Mouse (Mus musculus) gastrocnemius, postnatal 4 days (tissue): ENCODE data around the gene Hsf4. TPM values are rescaled to one million over a fixed set of nuclear protein-coding genes. Genes with fewer than 3 reads are reported as not detected.

Source experiments
- DNase-seq, 2 experiments: peaks; one replicate each; pipeline ENCODE4 v3.0.0; 2021 to 2022; ENCODE audit warnings: low spot score in 2 of 2, mixed read lengths in 2 of 2
- total RNA-seq, 2 experiments: library from RNA; stranded (reverse); gene quantifications; 2 replicates each; pipeline ENCODE4 v1.2.3; 2021

The Hsf4 gene
- total RNA-seq, 2 experiments from 2014 or later, result 0.21 to 0.29 TPM

DNA sequence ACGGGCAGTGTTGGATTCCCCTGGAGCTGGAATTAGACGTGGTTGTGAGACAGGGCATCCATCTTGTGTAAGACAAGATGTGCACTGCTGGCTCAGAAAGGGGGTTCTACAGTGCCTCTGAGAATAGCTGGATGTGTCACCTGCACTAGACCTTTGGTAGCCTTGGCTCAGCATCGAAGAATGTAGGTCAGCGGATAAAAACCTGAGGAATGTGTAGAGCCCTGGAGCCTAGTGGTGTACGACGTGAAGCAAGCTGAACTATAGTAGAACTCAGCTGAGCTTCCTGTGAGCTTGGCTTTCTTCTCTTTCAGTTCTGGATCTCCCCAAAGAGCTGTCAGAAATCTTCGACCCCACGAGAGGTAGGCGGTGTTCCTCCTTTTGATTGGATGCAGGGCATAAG, 34.3 kb downstream of the Hsf4 start:
- DNase-seq, result no peak

DNA sequence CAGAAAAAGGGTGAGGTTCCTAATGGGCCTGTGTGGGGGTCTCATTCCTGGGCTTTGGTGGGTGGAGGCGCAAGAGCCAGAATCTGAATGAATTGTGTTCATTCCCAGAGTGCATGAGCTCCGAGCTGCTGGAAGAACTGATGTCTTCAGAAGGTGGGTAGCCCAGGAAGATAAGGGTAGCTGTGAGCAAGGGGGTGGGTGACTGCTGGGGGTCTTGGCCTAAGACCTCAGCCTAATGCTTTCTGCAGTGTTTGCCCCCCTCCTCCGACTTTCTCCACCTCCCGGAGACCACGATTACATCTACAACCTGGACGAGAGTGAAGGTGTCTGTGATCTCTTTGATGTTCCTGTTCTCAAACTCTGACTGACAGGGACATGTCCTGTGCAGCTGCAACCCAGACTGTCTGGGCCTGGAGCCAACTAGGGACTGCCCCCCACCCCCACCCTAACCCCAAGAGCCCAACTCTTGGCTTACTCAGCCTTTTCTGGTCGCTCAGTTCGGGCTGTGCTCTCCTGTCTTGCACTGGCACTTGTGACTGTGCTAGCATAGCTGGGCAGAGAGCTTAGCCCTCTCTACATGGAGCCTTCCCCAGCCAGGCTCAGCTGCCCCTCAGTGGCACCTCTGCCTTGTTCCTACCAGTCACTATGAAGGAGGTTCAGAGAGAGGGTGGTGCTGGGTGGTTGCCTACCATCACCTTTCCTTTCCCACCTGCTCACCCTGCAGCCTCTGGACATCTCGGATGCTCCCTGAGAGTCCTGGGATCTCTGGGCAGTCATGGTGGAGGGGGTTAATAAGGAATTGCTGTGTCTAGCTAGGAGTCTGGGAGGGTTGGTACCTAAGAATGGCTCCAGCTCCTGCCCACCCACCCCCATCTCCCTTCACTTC, 35.0 kb downstream of the Hsf4 start:
- no peak for DNase-seq

DNA sequence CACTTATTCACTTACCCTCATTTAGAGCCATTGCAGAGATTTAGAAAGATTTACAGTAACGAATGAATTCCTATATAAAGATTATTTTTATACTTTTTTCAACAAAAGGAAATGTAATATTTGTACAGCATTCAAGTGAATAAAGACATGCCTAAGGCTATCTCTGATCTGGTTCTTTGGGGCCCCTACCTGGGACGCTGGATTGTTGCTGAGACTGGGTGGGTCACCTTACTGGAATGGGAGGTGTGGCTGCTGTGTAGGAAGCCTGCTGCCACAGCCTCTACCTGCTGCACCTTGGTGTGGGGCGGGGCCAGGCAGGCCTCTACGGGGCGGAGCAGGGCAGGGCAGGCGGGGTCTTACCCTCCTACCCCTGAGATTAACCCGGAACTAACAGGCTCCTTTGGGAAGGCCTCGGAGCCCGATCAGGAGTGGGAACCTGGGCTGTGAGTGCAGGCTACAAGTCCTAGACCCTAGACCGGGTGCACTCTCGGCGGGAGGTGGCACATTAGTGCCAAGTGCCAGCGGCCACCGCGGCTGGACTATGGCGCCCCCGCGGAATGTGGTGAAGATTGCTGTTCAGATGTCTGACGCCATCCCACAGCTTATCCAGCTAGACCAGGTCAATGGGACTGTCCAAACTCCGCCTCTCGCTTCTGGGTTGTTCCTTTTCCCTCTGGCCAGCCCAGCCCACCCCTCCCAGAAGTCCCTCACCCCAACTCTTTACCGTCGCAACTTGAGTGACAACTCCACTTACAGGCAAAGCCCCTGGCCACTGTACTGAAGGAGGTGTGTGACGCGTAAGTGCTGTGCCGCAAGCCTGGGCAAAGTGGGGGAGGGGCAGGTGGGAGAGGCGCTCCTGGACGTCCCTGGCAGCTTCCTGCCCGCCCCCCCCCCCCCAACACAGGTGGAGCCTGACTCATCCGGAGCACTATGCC, 35.9 kb downstream of the Hsf4 start, which contains the start of gene Elmo3:
TSS of gene Elmo3 (plus strand) at position 391 of the 935 bp plus-strand sequence.
- no peak for DNase-seq

DNA sequence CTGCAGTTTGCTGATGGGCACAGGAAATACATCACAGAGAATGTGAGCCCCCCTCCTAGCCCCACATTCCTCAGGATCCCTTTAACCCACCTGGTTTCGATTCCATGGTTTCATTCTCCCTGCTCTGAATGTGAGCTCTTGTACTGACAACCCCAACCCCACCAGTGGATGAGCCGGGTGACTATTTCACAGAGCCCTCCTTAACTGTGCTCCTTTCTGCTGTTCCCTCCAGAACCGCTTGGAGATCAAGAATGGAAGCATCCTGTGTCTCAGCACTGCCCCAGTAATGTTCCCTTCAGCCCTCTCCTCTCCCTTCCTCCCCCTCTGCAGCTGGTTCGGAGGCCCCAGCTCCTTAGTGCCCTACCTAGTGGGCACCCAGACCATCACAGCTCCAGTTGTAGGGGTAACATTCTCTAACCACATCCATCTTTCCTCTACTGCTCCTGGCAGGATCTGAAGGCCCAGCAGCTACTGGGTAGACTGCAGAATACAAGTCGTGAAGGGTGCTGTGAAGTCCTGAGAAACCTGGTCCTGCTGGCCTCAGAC, 36.6 kb downstream of the Hsf4 start:
- DNase-seq, result no peak

DNA sequence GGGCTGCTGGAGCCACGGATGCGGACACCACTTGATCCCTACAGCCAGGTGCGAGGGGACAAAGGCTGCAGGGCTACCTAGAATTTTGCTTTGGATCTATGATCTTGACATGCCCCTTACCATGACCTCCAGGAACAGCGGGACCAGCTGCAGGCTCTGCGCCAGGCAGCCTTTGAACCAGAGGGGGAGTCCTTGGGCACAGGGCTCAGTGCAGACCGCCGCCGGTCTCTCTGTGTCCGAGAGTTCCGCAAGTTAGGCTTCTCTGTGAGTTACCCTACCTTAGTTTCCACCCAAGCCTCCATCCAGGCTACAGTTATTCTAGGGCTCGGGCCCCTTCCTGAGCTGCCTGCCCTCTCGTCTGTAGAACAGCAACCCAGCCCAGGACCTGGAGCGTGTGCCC, 38.1 kb downstream of the Hsf4 start:
- no peak for DNase-seq

DNA sequence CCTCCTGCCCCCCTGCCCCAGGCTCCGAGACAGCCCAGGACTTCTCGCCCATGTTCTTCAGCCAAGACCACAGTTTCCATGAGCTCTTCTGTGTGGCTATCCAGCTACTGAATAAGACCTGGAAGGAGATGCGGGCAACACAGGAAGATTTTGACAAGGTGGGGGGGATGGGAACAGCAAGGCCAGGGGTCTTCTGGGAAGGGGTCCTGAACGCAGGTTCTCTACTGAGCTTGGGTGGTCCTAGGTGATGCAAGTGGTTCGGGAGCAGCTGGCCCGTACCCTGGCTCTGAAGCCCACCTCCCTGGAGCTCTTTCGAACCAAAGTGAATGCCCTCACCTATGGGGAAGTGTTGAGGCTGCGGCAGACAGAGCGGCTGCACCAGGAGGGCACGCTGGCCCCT, 38.8 kb downstream of the Hsf4 start:
- DNase-seq, result no peak

DNA sequence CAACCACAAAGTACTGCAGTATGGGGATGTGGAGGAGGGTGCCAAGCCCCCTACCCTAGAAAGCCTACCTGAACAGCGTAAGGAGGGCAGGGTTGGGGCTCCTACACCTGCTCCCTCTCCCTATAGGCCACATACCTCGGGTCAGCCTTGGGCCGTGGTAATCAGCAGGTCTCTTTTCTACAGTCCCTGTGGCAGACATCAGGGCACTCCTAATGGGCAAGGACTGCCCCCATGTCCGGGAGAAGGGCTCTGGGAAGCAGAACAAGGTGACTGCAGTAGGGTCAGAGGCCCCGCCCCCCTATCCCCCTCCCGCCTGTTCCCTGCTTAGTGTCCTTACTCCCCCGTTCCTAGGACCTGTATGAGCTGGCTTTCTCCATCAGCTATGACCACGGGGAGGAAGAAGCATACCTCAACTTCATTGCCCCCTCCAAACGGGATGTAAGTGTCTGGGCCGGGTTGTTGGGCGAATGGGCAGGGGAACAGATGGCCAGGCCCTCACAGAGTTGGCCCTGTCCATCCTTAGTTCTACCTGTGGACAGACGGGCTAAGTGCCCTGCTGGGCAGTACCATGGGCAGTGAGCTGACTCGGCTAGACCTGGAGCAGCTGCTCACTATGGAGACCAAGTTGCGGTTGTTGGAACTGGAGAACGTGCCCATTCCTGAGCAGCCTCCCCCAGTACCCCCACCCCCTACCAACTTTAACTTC, 39.7 kb downstream of the Hsf4 start:
- no peak for DNase-seq

DNA sequence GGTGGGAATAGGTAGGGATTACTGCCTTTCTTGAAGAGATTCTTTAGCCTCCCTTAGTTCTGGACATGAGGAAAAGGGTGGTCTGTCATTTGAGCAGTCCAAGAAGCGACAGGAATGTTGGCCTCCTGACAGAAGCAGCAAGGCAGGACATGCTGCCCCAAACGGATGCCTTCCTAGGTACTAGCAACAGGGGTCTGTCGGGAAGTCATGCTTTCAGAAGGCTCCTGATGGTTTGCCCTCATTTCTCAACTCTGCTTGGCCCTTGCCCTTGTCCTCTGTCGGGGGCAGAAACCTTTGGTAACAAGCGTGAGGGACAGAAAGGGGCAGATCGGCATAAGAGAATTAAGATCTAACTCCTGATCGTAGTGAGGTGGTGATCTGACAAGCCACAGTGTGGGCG, 40.5 kb downstream of the Hsf4 start:
- DNase-seq, result no peak

DNA sequence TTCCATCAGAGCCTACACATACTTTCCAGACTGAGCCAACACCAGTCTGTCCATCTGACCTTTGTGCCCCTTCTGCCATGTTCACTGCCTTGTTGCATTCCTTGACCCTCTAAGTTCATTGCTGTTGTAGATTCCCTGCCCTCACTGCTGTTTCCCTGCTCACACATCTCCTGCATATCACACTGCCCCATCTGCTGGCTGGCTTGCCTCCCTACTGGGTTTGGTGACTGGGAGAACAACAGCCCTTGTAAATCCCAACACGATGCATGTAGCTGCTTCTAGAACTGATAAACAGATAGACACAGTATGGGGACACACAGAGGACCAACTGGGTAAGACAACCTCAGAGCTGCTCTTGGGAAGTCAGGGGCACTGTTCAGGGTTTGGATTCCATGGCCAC, 42.1 kb downstream of the Hsf4 start:
- DNase-seq, result no peak

DNA sequence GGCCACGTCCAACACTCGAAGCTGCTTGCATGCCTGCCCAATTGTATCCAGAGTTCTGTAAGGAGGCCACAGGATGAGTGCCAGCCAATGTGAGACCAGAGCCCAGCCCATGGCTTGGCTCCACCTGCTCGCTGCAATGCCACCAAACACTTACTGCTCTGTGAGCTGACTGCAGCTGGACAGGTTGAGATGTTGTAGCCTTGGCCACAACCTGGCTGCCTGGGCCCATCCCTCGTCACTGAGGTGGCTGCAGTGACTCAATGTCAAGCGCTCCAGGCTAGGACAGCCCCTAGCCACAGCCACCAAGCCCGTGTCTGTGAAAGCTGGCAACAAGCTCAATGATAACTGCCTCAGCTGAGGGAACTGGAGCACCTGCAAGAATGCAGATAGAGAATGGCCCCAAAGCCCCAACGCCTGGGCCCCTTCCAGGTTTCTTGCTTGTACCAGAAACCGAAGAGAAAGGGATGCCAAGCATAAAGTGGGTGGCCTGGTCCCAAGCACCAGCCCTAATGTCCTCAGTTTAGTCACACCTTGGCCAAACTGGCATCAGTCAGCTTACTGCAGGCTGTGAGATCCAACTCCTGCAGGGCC, 43.4 kb downstream of the Hsf4 start:
- DNase-seq, result no peak

DNA sequence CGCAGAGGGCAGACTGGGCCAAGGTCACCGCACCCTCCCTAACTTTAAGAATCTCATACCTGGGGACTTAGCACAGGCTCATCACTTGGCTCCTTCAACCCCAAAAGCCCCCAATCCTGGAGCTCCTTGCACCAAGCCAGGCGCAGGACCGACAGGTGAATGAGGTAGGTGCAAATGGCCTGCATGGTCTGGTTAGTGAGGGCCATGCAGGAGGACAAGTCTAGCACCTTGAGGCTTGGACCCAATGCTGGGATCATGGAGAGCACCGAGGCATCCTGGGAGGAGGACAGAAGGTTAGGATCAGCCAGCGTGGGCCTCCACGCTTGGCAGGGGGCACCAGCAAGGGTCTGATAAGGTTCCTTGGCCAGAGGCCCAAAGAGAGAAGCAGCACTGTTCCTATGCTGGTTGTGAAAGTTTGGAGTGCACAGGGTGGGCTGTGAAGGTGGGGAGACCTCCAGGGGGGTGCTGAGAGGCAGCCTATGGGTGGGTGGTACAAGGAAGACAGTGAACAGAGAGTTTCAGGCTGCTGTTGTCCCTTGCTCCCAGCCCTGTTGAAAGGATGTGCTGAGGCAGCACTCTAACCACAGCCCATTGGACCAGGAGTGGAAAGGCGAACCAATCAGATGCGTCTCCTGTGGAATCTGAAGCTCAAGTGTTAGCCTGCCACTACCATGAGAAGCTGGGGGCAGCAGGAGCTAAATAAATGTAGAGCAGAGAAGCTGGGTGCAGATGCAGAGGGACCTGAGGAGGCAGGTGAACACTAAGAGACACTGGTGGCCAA, 44.2 kb downstream of the Hsf4 start:
- DNase-seq, result no peak

DNA sequence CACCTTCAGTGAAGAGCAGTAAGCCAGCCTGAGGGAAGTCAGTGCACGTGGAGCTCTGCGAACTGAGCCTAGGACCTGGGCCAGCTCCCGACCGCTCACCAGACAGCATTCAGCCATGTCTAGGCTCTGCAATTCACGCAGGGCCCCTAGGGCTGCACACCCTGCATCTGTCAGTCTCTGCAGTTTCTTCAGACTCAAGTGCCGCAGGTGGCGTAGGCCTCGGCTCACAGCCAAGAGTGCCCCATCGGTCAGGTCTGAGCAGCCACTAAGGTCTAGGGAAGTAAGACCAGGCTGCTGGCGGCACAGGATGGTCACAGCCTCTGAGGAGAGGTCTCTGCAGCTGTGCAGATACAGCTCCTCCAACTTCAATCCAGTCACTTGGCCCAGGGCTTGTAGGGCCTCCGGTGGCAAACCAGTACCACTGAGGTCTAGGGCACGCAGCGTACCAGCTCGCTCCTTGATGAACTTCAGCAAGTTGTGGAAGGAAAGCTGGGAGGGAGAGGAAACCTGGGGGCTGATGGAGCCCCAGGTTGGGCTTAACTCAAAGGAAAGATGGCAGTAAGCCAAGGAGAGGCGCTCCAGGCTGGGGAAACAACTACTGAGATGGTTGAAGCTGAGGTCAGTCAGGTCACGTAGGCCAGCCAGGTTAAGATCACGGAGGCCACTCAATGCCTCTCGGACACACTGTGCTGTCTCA, 45.6 kb downstream of the Hsf4 start:
- no peak for DNase-seq

DNA sequence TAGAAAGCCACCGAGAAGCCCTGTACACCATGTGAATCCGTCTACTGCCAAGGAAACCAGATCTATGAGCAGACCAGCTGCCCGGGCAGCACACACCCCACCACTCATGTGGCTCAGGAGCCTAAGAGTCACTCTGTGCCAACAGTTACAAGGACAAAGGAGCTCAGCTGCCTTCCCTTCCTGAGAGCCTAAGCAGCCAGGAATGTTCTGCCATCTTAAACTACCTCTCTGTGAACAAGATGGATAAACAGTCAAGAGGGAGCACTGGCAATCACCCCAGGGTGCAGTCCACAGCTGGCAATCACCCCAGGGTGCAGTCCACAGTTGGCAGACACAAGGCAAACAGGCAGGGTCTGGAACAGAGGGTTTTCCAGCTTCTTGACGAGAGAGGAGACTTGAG, 48.3 kb downstream of the Hsf4 start:
- DNase-seq, result no peak

DNA sequence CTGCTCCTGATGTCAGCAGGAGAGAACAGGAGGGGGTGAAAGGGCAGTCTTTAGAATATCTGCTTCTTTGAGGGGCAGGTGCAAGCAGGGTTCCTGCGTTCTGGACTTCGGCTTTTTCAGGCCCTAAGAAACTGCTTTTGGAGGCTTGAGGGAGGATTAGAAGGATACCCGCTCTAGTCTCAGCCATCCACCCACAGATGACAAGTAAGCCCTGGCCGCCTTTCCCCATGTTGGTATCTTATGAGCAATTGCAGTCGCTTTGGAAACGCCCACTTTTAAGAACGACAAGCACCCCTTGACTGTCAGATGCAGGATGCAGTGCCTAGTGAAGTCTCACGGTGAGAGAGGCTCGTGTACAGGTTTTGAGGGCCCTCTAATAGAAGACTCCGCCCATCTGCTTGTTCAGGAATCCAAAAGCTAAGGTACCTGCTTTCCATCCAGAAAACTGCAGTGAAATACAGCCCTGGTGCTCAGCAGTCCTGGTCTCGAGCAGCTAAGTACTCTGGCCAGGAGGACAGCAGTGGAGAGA, 49.1 kb downstream of the Hsf4 start:
- no peak for DNase-seq

DNA sequence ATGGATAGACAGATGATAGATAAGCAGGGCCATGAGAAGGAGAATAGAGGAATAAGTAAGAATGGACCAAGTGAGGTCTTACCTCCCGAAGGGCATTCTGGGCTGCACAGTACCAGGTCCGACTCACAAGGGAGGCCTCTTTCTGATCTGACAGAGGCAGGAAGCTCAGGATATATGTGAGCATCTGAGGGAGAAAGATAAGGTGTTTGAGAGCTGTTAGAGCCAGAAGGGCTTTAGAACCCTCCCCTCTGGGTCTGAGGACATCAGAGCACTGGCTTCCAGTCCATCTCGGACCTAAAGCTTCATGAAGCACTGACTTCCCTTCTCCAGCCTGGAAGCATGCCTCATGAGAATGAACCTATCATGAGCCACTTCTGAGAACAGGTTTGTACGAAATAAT, 53.6 kb downstream of the Hsf4 start:
- no peak for DNase-seq
